Mouse (Mus musculus) erythroblast, embryonic 14.5 days (primary cell): Measurements from ENCODE around the gene Sorbs1.

Experiments
- GATA1 ChIP-seq: IDR thresholded peaks from 2 replicates; pipeline ENCODE4 v1.6.1; 2012; ENCODE audit warnings: low read length, inconsistent platforms, mixed read lengths
- TAL1 ChIP-seq: IDR thresholded peaks from 3 replicates; pipeline ENCODE4 v1.6.1; 2012; ENCODE audit warnings: low read length, inconsistent platforms, mixed read lengths

DNA sequence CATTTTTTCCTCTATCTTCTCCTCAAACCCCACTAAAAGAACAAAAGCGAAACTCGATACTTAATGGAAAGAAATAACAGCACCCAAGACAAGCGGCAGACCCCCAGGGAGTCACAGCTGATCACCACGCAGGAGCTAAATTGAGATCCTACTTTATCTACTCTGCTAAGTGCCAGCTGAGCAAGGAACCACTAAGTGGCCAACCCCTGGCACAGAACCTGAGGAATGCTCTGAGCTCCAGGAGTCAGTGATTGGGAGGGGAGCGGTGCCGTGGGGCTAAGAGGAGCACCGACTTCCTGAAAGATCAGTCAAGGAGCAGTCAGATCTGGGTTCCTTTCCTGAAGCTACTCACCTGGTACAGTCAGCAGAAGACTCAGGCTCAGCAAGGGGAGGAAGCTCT is 9.2 kb downstream of the Sorbs1 start:
- TF ChIP-seq GATA1 = no peak
- TF ChIP-seq TAL1 = no peak
